Mouse (Mus musculus) right cerebral cortex, postnatal 25 days (tissue): ENCODE measurements around the gene Ppm1a.
A peak's percentile ranks its signal among the peaks of the same experiment; 100 is the strongest.

ENCODE experiments used
- DNase-seq: peaks from one replicate; pipeline ENCODE4 v3.0.0; 2022

Gene Ppm1a

DNA sequence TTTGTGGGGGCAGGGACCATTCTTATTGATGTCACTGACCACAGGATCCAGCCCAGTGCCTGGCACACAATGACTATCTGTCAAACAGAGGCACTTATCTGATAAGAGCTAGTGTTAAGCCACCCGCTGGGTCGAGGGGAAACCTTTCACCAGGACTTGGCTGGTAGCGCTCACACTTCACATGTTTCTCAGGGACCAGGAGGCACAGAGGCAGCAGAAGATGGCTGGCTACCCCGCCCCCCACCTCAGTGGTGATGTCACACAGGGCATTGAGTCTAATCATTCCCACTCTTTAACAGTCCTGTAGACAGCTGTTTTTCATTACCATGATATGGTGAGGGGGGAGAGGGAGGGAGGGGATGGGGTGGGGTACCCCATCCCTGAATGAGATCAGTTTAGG is at the start of gene Ppm1a:
Gene Ppm1a, plus strand, starts transcription at position 370 of the 400 bp plus-strand sequence.
- DNase-seq, result no peak

DNA sequence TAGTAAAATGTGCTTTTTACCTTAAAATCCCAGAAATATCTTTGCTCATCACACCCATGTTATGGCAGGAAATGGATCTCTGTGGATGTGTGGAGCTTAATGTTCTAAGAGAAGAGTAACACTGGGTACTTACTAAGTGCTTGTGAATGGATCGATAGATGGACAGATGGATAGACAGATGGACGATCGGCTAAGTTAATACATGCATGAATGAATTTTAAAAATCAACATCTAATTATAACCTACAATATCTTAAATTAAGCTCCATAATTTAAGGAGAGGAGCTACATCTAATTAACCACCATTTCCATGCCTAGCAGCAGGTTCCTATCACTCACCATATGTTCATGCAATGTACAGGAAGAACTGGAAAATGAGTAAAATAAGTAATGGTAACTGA is 47.3 kb upstream of the Ppm1a start:
- DNase-seq, result no peak

DNA sequence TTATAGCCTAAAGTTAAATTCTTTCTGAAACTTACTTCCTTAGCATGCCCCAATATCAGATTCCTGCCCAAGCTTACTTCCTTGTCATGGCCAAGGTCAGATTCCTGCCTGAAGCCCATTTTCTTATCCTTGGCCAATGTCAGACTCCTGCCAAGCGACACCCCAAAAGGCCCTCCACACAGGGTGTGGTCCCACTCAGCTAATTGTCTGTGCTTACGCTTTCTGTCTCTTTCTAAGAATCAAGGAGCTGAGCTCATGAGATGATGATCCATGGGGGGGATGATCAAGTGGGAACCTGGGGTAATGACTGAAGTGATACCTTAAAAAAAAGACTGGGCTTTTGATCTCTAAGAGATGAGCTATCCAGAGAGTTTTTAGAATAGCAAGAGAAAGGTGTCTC is 42.4 kb upstream of the Ppm1a start:
- DNase-seq, result no peak

DNA sequence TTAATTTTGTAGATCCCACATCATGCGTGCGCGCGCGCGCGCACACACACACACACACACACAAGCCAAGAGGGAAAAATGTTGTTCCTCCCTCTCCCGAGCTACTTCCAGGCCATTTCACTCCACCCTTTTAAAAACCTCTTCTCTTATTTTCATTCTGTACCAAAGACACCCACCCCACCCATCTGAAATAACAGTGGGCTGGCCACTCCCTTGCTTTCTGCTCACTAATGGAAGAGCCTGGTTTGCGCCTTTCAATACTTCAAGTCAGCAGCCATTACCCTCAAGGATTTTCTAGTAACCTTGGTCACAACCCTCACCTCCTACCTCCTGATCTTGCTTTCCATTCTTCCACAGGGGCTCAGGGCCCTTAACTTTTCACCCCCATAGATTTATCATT is 41.4 kb upstream of the Ppm1a start:
- no peak for DNase-seq

DNA sequence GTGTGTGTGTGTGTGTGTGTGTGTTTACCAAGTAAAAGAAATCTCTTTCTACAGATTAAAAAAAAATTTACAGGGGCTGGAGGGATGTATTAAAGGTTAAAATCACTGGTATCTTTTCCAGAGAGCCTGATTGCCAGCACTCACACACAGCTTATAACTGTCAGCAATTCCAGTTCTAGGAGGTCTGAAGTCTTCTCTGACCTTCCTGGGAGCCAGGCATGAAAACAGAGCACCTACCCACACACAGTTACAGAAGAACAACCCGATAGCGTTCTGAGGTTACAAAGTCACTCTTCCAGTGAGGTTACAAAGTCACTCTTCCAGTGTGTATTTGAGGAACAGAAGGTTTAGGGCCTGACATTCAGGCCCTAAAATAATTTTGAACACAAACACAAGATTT is 38.2 kb upstream of the Ppm1a start:
- DNase-seq, result no peak

DNA sequence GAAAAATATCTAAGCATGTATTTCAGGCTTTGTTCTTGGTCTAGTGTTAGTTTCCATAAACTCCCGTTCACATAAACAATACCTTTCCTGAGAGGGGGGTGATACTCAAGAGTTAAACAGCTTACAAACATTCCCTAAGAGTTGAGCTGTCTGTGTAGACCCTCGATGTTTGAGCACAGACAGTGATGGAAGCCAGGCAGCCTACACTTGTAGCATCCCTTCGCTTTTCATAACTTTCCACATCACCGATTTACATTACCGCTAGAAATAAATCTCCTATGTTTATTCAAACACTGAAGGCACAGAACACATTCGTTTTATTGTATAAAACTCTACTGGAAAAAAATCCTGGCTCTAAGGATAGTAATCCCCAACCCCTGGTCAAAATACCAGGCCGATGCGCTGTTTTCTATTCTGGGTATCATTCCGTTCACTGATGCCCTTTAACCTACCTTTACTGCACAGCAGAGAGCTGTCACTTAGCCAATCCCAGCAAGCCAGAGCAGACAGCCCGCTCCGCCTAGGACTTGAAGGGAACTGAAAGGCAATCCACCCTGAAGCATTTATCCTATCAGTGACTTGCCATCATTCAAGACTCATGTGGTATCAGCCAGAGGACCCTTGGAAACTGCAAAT is 37.7 kb upstream of the Ppm1a start:
- DNase-seq, result no peak

DNA sequence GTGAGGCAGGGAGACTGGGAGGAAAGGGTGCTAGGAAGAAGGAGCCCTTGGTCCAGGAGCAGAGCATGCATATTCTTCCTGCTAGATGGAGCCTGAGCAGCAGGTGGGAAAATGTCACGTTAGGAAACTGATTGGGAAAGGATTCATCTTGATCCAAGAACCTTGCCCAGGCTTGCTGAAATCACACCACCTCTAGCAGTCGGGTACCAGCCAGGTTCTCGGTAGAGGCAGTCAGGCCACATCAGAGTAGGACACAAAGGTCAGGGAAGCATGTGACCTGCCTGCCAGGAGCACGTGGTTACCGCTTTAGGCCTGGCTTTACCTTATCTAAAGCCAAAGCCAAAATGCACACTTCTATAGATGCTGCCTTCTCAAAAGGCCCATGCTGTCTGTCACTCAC is 35.5 kb upstream of the Ppm1a start:
- no peak for DNase-seq

DNA sequence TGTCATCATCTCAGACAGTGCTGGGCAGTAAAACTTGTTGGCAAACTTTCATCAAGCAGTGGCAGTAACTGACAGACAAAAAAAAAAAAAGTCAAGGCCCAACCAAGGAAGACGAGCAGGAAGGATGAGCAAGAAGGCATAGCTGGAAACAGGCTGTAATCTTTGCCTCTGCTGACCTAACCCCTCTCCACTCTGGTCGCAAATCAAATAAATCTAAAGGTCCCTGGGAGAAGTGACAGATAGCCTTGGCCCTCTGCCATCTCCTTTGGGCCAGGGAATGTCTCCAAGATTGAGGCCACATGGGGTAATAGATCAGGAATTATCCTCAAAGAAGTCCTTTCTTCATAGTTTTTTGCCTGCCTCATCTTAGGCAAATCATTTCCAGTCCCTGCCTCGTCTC is 33.3 kb upstream of the Ppm1a start:
- DNase-seq, result no peak

DNA sequence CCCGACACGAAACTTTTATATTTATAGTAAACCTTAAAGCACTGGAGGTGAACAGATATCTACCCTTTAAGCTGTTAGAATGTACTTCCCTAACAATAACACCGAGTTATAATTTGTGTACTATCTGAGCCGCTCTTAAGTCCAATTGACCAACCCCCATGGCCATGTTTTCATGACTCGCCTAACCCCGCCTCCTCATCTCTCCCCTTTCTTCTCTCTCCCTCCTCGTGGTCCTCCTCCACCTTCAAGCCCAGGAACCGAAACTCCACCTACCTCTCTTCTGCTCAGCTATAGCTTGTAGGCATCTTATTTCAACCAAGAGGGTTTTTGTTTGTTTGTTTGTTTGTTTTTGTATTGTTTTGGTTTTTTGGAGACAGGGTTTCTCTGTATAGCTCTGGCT is 30.2 kb upstream of the Ppm1a start:
- no peak for DNase-seq

DNA sequence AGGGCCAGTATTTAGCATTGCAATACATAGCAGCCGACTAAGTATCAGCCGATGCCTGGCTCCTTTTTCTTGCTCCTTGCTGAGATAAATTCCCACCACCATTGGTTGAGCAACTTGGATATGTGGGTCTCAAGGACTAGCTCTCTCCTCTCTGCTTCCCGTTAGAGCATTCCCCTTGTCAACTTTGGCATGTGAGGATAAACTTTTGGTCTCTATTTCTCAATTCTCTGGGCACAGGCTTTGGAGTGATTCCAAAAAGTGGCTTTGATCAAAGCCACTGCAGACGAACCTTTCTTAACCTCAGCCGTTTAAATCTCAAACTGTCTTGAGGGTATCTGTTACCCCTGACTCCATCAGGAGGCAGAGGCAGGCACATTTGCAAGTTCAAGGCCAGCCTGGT is 29.6 kb upstream of the Ppm1a start:
- no peak for DNase-seq

DNA sequence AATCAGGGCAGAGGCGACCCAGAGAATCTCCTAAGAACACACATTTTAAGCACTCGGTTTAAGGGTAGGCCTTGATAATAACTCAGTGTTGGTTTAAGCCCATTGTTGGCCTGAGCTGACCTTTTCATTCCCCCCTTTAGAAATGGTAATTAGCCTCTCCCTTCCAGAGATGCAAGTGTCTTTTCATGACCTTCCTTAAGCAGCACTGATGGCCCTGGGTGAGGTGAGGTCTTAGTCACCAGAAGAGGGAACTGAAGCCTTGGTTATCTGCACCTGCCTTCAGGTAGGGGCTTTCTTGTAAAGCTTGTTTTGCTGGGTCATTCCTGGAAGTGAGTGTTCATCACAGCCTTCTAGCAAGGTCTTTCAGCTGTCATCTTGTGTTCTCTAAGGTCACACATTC is 23.1 kb upstream of the Ppm1a start:
- no peak for DNase-seq

DNA sequence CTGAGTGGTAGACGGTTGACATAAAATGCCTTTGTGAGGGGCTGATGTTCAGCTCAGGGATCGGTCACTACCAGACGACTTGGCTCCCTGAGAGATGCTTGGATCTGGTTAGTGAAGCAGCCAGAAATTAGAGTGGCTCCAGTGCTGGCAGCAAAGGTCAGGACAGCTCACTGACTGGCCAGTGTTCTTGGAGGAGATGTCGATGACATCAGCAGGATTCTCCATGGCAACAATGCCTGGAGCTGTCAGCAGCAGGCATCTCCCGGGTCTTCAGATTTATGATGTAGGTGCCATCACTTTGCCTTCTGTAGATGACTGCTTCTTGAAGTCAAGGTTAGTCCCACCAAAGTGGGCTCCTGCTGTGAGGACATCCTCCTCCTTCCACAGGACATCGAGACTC is 16.1 kb upstream of the Ppm1a start:
- DNase-seq, result no peak

DNA sequence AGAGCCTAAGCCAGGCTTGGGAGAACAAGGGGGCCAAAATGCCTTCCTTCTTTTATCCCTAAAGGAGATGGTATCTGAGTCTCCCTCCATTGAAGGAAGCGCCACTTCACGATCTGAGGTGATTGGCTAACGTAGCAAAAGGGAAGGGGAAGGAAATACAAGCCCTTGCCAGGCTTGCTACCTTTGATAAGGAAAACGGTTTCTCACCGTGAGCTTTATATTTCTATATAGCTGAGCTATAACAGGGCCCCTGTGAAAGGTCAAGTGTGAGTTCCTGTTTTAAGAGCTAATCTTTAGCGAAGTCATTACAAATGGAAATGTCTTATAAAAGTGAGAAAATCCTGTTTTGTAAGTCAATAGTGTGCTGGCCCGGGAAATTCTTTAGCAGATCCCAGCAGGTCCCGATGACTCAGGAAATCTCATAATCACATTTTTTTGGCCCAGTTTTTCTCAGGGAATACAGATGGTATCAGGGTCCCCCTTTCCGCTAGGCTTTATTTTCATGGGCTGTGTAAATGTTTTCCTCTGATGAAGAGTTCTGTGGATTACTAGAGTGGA is 12.4 kb upstream of the Ppm1a start:
- no peak for DNase-seq

DNA sequence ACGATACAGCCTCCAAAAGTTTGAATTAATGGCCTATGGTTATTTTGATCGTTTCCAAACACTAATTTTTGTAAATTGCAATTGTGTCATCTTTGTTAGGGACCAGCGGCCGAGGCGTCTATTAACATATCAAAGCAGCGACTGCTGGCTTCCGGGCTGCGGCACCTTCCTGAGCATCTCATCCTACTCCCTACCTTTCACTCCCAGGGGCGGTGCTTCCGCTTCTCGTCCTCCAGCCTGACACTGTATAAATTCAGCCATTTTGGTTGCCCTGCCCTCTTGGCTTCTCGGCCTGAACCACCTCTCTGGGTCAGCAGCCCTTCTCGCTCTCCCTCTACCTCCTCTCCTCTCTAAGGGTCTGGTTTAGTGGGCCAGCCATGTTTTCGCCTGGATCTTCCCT is 11.8 kb upstream of the Ppm1a start:
- no peak for DNase-seq

DNA sequence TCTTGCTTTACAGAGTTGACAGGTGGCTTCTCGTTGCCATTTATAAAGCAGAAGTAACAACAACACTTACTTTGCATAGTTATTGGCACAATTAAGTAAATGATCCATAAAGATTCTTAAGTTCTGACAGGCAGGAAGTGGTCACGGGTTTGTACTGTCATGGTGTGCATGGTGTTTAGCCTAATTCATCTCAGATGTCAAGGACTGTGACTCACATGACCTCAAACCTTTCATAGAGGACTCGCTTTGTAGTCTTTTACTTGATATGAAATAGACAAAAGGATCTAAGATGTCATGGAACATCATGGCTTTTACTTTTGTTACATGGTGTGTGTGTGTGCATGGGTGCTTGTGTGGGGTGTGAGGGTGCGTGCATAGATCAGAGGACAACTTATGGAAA is 8.9 kb upstream of the Ppm1a start:
- no peak for DNase-seq

DNA sequence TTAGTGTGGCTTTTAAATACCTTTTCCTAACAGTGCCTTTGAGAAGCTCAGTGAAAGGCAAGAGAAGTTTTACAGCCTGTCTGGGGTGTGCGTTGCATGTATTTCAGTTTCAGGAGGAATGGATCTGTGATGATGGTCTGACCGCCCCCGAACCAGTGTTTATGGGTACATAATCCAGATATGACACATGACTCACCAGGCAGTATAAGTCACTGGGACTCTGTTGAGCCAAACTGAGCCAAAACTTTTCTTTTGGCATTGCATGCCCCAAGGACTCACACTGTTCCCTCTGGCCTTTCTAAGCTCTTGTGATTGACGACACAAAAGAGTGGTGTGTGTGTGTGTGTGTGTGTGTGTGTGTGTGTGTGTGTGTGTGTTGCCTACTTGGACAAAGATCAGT is 8.4 kb upstream of the Ppm1a start:
- no peak for DNase-seq

DNA sequence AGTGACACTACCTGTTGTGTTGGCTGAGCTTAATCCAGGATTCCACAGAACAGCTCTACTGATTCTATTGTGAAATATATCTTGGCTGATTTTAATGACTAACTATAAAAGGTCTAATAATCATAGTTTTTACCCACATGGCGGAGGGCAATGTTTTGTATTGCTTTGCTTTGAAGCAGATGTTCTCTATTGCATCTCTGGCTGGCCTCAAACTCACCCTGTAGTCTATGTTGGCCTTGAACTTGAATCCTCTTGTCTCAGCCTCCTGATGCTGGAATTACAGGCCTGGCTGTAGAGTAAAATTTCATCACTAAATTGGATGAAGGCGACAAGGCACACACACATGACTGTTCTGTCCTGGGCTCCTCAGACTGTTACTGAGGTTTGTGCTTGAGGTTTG is 7.8 kb upstream of the Ppm1a start:
- no peak for DNase-seq

DNA sequence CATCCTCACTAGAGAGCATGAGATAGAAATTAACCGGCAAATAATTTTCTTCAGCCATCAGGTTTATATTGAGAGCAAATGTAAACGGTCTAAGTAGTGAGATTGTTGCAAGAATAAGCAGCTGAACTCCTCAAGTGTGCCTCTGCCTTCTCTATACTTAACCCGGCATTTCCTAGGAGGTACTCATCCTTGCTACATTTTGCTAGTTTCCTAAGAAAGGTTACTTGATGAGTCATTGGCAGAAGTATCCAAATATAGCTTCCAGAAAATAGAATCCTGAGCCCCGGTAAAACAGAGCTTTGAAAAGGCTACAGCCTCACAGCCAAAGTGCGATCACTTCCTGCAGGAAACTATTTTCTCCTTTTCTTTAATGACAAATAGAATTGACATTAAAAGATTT is 7.2 kb upstream of the Ppm1a start:
- no peak for DNase-seq

DNA sequence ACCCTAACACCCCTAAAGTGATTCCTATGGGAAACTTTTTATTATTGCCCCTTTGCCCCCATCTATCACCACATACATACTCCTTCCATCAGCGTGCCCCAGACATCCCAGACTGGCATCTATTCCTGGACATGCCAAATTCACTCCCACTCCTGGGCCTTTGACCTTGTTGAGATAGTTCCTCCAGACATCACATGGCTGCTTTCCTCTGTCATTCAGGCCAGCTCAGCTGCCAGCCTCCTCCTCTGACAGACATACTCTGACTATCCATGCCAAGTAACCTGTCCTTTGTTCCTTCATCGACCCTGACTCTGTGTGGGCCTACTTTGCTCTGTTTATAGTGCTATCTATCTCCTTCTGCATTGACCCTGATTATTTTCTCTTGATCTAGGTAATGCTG is 6.6 kb upstream of the Ppm1a start:
- no peak for DNase-seq

DNA sequence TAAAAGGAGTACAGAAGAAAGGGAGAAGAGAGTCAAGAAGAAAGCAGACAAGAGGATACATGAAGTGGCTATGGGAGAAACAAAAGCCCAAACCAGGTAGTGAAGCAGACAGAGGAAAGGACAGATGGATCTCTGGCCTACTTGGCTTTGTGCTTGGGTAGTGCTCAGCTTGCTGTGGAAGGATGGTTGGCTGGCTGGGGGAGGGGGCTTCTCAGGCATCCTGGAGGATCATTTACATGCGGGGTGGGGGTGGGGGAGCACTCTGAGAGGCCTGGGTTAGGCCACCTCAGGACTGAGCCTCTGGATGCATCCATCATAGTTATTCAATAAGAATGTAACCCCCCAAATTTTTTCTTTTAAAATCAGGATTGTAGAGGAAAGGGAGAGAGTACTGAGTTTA is 341 bp downstream of the Ppm1a start:
- no peak for DNase-seq

DNA sequence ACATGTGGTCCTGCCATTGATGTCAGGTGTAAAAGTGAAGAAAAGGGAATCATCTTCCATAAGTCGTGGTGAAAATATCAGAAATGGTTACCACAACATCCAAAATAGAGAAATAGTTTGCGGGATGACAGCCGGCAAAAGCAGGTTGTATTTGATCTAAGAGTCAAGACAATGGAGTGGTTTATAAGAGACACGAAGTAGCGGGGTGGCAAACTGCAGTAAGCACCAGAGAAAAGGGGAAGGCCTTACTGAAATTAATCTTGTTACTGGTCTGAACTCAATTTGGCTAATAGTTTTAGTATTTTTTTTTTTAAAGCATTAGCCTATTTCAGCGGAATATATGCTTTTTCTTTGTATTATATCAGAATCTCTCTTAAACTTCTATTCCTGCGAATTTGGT is 2.7 kb downstream of the Ppm1a start:
- no peak for DNase-seq

DNA sequence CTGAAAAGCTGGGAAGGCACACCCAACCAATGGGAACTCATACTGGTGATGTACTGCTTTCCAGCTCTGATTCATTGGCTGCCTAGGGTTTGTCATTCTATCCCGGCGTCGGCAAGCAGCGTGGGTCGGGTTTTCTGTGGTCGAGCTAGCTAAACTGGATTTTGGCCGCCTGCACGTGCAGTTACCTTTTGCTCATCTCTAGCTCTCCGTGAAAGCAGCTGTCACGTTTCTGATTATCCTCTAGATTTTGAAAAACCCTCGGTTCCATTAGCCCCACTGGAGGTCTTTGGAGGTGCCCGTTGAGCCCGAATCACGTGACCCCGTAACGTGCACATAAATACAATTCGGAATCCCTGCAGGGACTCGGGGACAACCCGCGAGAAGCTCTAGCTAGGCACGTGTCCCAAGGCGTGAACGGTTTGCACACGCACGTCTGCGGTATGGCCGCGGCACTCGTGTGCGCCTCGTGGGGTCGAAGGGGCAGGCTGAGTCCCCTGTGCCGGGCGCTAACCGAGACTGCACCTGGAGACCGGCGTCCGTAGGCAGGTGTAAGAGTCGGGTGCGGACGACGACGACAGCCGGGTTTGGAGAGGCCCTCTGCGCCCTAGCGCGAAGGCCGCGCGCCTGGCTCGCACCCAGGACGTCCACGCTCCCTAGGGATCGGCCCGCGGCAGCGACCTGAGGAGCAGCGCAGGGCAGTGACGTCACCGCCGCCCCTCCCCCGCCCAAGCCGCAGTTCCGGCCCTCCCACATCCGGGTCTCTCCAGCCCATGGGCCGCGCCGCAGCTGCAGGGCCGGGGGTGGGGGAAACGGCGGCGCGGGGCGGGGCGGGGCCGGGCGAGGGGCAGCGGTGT is 3.3 kb downstream of the Ppm1a start:
- peak; percentile 93 for DNase-seq

DNA sequence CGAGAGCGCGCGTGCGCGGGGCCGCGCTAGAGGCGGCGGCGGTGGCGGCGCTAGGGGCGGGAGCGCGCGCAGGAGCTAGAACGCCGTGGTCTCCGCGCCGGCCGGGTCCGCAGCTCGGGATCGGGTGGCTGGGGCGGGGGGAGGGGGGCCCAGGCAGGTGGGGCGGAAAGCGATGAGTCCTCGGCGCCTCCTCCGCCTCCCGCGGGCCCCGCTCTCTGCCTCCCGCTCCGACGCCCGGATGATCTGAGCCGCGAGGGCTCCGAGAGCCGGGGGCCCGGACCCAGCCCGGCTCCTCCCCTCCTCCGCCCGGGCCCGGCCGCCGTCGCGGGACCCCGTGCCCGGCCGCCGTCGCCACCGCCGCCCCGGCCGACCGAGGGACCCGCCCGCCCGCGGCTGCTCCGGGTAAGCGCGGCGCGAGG is 4.0 kb downstream of the Ppm1a start:
- no peak for DNase-seq

DNA sequence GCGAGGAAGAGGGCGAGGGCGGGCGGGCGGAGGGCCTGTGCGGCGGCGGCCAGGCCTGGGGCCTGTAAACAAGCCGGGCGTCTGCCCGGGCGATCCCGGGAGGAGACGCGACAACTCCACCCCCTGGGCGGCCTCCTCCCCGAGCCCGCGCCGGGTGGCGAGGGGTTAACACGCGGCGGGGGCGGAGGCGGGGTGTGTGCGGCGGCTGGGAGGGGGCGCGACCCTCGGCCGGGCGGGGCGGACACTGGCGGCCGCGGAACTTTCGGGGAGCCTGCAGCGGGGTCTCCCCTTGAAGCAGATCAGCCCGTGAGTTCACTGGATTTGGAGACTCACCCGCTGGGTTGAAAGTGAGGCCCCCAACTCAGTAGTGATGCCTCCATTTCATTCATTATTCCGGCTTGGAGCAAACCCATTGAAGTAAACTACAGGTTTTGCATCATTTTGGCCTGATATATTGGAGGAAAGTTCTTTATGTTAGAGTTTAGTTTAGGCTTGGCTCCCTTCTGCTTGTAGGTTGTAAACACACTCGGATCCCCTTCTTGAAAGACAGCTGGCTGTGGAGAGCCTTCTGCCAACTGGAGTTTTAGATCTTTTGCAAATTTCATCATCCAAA is 4.5 kb downstream of the Ppm1a start:
- peak; percentile 57 for DNase-seq
